Mouse (Mus musculus) C2C12 (cell line): ENCODE measurements around the gene Suv39h2.

Experiments used
- CTCF ChIP-seq: IDR thresholded peaks from one replicate; pipeline ENCODE4 v1.5.1; 2011; ENCODE audit not compliant: control insufficient read depth, insufficient read depth, insufficient read length
- MYOD1 ChIP-seq: IDR thresholded peaks from one replicate; pipeline ENCODE4 v1.6.1; 2011; ENCODE audit warnings: low read depth; ENCODE audit not compliant: control insufficient read depth, insufficient read length

DNA sequence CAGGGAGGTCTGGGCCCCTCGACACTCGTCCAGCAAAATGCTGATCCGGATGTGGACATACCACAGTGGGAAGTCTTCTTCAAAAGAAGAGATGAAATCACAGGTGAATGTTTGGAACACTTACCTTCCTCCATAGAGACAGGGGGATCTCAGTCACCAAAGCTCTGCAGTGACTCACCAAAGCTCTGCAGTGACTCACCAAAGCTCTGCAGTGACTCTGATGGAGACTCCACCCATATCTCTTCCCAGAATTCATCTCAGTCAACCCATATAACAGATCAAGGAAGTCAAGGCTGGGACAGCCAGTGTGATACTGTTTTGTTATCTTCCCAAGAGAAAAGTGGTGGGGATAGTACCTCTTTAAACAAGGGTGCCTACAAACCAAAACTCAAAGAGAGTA lies 21.7 kb downstream of the Suv39h2 start:
- TF ChIP-seq MYOD1 (no peak), CTCF (no peak)
